Mouse (Mus musculus): ENCODE measurements at regions not wholly inside any gene's neighbourhood (a gene's known extent, or its start where the extent isn't known, plus 50 kb on each side); places are given as distances from the start of the nearest gene placed in this dataset.

DNA sequence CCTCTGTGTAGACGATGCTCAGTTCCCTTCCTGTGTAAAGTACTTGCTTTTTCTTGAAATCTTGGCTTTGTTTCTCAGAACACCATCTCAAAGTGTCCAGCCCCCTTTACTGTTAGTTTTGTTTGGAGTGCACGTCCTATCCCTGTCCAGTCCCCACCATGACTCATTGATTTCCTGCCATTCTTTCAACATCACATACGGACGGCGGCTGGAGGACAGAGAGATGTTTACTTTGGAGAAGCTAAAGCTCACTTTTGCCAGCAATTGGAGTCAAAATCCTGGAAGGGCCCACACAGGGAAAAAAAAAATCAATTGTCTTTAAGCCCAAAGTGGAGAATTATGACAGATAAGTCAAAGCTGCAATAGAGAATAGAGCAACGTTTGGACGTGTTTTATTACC, 51.8 kb downstream of the Gm5426 start:
- Histone ChIP-seq H3K27ac (replicated peaks) (no peak overlapping the region), H3K27me3 (no peaks in the 10 kb centered on the region), H3K9me3 (replicated peaks) (no peaks in the 10 kb centered on the region), H3K4me3 (replicated peaks) (no peak overlapping the region), H3K36me3 (no peaks in the 10 kb centered on the region), H3K4me1 (peaks cover 6% of the 10 kb centered on the region; the same call in 1 of the 2 replicates), H3K9ac (no peak overlapping the region), H3K4me2 (replicated peaks) (no peak overlapping the region)
- peak; percentile 67; the same call in 1 of the 2 replicates for ATAC-seq (ENCODE audit: insufficient number of reproducible peaks, low FRiP score, low TSS enrichment, low read depth)
- WGBS = 46% methylated on average over 7 of the region's 7 CpGs

DNA sequence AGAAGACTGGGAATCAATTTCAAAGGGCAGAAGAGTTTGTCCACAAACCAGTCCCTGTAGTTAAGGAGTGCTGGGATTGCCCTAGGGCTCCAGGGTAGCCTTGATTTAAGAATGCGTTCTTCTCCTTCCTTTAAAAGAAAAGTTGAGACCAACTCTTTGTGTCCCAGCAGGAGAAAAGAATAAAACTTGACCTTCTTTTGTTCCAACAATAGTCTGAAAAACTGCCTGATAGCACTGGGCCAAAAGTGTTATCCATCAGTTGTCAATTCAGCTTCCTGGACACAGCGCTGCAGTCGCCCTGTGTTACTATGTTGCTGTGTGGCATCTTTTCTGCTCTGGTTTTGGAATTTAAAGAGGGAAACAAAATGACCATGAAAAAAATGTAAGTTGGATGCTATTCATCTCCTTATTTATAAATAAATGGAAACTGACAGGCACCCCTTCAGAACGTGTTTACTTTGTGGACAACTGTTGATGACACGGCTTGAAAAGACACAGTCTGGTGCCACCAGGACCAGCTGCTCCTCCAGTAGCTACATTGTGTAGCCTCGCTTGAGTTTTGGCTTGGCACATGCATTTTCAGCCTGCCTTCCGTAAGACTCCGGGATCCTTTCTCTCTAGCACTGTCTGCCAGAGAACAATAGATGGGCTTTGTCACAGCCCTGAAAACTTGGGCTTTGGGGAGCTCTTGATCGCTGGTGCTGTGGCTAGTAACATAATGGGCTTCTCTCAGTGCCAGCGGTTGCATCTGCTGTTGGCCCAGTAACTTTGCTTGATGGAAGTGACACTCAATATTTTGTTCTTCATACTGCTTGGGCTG, 54.0 kb downstream of the Gm5426 start:
- Histone ChIP-seq H3K4me2 (replicated peaks) (no peak overlapping the region), H3K9me3 (replicated peaks) (no peaks in the 10 kb centered on the region), H3K9ac (no peak overlapping the region), H3K4me3 (replicated peaks) (no peak overlapping the region), H3K4me1 (peaks cover 6% of the 10 kb centered on the region; the same call in 1 of the 2 replicates), H3K27me3 (no peaks in the 10 kb centered on the region), H3K36me3 (no peaks in the 10 kb centered on the region), H3K27ac (replicated peaks) (peak overlapping the region; percentile 45)
- 60% methylated on average over 10 of the region's 10 CpGs for WGBS
- no peak for ATAC-seq (ENCODE audit: insufficient number of reproducible peaks, low FRiP score, low TSS enrichment, low read depth)

DNA sequence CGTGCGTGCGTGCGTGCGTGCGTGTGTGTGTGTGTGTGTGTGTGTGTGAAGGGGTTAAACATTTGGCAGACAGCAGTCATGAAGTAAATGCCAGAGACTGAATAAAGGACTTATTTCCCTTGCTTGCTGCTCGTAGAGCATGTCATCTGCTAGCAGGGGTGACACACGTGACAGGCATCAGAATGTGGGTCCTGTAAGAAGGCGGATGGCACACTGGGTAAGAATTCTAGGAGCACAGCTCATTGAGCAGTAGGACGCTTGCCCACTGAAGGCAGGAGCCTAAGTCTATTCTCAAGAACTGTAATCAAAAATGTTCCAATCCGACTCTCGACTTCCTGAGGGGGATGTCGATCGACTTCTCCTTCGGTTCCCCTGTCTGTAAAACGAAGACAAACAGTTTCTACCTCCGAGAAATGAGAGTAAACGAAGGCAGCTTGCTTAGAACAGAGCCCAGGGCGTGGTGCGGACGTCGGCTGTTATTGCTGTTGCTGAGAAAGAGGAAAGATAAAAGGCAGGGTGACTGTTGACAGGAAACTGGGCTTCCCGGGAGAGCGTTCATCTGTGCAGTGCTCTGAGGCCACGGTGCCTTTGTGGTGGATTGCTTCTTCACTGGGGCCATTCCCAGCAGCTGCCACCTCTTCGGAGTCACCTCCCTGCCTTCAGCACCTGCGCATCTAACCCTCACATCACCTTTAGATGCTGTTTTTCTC, 64.7 kb downstream of the Gm5426 start:
- 0 out of 2 replicates have a peak overlapping the region, but pooled peaks have one; percentile 17 for H3K27ac ChIP-seq (replicated peaks)
- H3K9me3 ChIP-seq (replicated peaks) = no peaks in the 10 kb centered on the region
- H3K36me3 ChIP-seq = no peaks in the 10 kb centered on the region
- no peaks in the 10 kb centered on the region for H3K27me3 ChIP-seq
- no peak overlapping the region for H3K4me3 ChIP-seq (replicated peaks)
- no peak overlapping the region for H3K9ac ChIP-seq
- H3K4me1 ChIP-seq = peaks cover 6% of the 10 kb centered on the region; the same call in 1 of the 2 replicates
- ATAC-seq (ENCODE audit: insufficient number of reproducible peaks, low FRiP score, low TSS enrichment, low read depth) = no peak
- 56% methylated on average over 27 of the region's 27 CpGs for WGBS
- peak overlapping the region; percentile 29 for H3K4me2 ChIP-seq (replicated peaks)

DNA sequence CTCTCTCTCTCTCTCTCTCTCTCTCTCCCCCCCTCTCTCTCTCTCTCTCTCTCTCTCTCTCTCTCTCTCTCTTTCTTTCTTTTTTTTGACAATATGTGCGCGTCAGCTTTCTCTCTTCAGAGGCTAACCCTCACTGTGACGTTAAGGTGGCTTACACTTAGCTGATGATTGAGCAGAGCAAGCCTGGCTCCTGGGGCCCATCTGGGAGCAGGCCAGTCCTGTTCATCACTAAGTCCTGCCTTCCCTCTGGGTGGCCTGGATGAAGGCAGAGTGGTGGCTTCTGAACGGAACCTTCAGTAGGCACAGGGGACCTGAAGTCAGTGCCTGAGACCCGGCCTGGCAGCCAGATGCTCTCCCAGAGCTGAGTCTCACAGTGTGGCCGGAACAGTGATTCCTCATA, 65.5 kb downstream of the Gm5426 start:
- Histone ChIP-seq H3K27me3 (no peaks in the 10 kb centered on the region), H3K36me3 (no peaks in the 10 kb centered on the region), H3K27ac (replicated peaks) (no peak overlapping the region), H3K4me2 (replicated peaks) (no peak overlapping the region), H3K9ac (no peak overlapping the region), H3K4me1 (peaks cover 6% of the 10 kb centered on the region; the same call in 1 of the 2 replicates), H3K4me3 (replicated peaks) (no peak overlapping the region), H3K9me3 (replicated peaks) (no peaks in the 10 kb centered on the region)
- WGBS = 47% methylated on average over 6 of the region's 6 CpGs
- no peak; the same call in 1 of the 2 replicates for ATAC-seq (ENCODE audit: insufficient number of reproducible peaks, low FRiP score, low TSS enrichment, low read depth)

DNA sequence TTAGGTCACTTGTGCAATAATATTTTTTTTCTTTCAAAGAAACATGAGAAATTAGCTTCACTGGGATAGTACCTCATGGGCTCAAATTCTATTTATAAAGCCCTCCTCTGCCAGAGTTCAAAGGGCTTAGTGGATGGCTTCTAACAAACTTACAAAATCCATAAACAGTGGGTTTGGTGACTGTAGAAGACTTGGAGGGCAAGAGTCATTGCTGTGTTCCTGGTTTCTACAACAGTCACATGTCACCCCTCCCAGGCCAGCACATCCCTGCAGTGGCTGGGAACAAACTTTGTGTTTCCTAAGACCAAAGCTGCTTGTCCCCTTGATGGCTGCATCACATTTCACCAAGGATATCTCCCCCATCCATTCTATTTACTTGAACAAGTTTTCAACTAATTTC, 66.5 kb downstream of the Gm5426 start:
- no peak overlapping the region for H3K4me2 ChIP-seq (replicated peaks)
- no peak overlapping the region for H3K9ac ChIP-seq
- no peaks in the 10 kb centered on the region for H3K36me3 ChIP-seq
- ATAC-seq (ENCODE audit: insufficient number of reproducible peaks, low FRiP score, low TSS enrichment, low read depth) = no peak
- peaks cover 6% of the 10 kb centered on the region; the same call in 1 of the 2 replicates for H3K4me1 ChIP-seq
- H3K27me3 ChIP-seq = no peaks in the 10 kb centered on the region
- H3K9me3 ChIP-seq (replicated peaks) = no peaks in the 10 kb centered on the region
- no peak overlapping the region for H3K4me3 ChIP-seq (replicated peaks)
- no peak overlapping the region for H3K27ac ChIP-seq (replicated peaks)

DNA sequence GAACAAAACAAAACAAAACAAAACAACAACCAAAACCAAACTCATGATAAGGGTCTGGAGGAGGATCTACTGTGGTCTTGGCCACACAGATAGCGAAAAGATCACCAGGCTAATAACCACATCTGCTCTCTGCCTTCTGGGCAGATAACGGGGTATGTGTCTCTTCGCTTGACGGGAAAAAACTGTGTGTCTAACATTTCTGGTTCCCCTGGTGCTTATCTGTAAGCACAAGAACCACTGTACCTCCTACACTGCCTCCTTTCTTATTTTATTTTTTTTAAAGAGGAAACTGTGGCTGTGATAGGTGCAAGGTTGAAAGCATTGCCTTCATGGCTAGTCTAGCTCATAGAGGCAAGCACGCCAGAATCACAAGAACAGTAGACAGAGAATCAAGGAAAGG, 67.8 kb downstream of the Gm5426 start:
- H3K36me3 ChIP-seq = no peaks in the 10 kb centered on the region
- no peaks in the 10 kb centered on the region for H3K27me3 ChIP-seq
- H3K4me3 ChIP-seq (replicated peaks) = no peak overlapping the region
- no peak overlapping the region for H3K27ac ChIP-seq (replicated peaks)
- WGBS = 85% methylated on average over 5 of the region's 5 CpGs
- ATAC-seq (ENCODE audit: insufficient number of reproducible peaks, low FRiP score, low TSS enrichment, low read depth) = no peak
- no peaks in the 10 kb centered on the region for H3K9me3 ChIP-seq (replicated peaks)
- no peak overlapping the region for H3K9ac ChIP-seq
- H3K4me2 ChIP-seq (replicated peaks) = no peak overlapping the region
- H3K4me1 ChIP-seq = peaks cover 6% of the 10 kb centered on the region; the same call in 1 of the 2 replicates

DNA sequence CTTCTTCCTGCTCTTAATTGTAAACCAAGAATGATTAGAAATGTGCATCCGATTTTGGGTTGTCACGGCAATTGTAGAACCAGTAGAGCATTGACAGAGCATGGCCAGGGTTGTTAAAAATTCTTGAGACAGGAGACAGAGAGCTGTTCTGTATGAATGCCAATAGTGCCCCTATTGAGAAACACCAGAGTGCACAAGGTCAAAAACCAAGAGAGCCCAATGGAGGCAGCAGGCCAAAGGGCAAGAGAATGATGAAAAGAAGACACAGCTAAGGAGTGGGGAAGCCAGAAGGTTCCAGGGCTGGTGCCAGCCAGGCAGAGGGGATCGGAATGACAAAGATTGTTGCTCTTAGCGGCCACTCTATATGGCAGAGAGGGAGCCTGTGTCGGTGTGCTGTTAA, 72.8 kb downstream of the Gm5426 start:
- Histone ChIP-seq H3K9ac (no peak overlapping the region), H3K27me3 (no peaks in the 10 kb centered on the region), H3K4me3 (replicated peaks) (no peak overlapping the region), H3K36me3 (no peaks in the 10 kb centered on the region), H3K4me2 (replicated peaks) (no peak overlapping the region), H3K9me3 (replicated peaks) (no peaks in the 10 kb centered on the region), H3K4me1 (peaks cover 5% of the 10 kb centered on the region; the same call in 1 of the 2 replicates), H3K27ac (replicated peaks) (no peak overlapping the region)
- 67% methylated on average over 5 of the region's 5 CpGs for WGBS
- no peak for ATAC-seq (ENCODE audit: insufficient number of reproducible peaks, low FRiP score, low TSS enrichment, low read depth)

DNA sequence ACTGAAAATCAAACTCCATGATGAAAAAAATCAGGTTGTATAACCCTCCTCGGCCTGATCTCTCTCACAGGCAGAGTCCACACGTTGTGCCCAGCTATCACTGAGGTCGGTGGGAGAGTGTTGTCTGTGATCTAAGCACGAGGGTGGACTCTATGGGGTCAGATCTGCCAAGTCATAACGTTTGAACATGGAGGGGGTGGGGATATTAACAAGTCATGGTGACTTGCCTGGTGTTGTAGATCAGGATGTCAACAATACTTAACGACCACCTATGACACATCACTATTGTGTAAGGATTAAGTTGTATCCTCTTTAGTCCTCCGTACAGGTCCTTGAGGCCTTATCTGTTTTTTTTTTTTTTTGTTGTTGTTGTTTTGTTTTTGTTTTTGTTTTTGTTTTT, 74.8 kb downstream of the Gm5426 start:
- no peak for ATAC-seq (ENCODE audit: insufficient number of reproducible peaks, low FRiP score, low TSS enrichment, low read depth)
- Histone ChIP-seq H3K9me3 (replicated peaks) (no peaks in the 10 kb centered on the region), H3K4me1 (peaks cover 10% of the 10 kb centered on the region; the same call in 1 of the 2 replicates), H3K4me3 (replicated peaks) (no peak overlapping the region), H3K9ac (no peak overlapping the region), H3K4me2 (replicated peaks) (no peak overlapping the region), H3K36me3 (no peaks in the 10 kb centered on the region), H3K27ac (replicated peaks) (no peak overlapping the region), H3K27me3 (no peaks in the 10 kb centered on the region)
- WGBS = 75% methylated on average over 7 of the region's 7 CpGs

DNA sequence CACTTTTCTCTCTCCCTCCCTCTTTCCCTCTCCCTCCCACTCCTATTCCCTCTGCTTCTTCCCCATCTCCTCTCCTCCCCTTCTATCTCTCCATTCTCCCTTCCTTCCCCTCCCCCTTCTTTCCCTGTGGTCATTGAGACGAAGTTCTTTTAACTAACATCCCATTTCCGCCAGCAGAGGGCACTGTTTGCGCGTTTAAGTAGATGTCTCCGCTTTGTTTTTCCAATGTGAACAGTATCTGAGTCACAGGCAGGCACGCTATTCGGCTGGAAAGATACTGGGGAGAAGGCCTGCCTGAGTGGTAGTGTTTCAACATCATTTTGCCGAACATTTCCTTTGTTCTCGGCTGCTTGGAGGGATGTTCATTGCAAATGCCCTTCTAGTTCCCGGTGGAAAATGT, 77.5 kb downstream of the Gm5426 start:
- Histone ChIP-seq H3K9me3 (replicated peaks) (no peaks in the 10 kb centered on the region), H3K36me3 (no peaks in the 10 kb centered on the region), H3K27me3 (no peaks in the 10 kb centered on the region), H3K4me3 (replicated peaks) (no peak overlapping the region), H3K4me1 (peaks cover 10% of the 10 kb centered on the region; the same call in 1 of the 2 replicates), H3K9ac (no peak overlapping the region), H3K4me2 (replicated peaks) (no peak overlapping the region), H3K27ac (replicated peaks) (no peak overlapping the region)
- no peak for ATAC-seq (ENCODE audit: insufficient number of reproducible peaks, low FRiP score, low TSS enrichment, low read depth)
- WGBS = under 1% methylated on average over 10 of the region's 10 CpGs

DNA sequence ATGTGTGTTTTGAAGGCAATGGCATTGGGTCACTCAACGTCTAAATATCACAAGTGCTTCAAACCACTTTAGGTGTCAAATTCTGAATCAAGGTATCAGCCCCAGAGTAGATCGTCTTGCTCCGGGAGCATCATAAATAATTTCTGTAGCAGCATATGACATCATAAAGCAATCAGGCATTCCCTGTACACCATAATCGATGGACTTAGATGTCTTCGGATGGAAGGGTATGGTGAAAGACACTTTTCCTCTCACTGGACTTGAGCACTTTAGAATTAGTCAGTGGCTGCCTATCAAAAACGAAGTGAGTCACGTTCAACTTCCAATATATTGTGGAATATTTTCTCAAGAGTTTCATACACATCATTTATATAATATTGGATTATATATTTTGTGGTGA, 77.9 kb downstream of the Gm5426 start:
- Histone ChIP-seq H3K4me1 (peaks cover 10% of the 10 kb centered on the region; the same call in 1 of the 2 replicates), H3K4me3 (replicated peaks) (no peak overlapping the region), H3K9ac (no peak overlapping the region), H3K27me3 (no peaks in the 10 kb centered on the region), H3K36me3 (no peaks in the 10 kb centered on the region), H3K27ac (replicated peaks) (no peak overlapping the region), H3K4me2 (replicated peaks) (no peak overlapping the region), H3K9me3 (replicated peaks) (no peaks in the 10 kb centered on the region)
- 48% methylated on average over 7 of the region's 7 CpGs for WGBS
- ATAC-seq (ENCODE audit: insufficient number of reproducible peaks, low FRiP score, low TSS enrichment, low read depth) = no peak

DNA sequence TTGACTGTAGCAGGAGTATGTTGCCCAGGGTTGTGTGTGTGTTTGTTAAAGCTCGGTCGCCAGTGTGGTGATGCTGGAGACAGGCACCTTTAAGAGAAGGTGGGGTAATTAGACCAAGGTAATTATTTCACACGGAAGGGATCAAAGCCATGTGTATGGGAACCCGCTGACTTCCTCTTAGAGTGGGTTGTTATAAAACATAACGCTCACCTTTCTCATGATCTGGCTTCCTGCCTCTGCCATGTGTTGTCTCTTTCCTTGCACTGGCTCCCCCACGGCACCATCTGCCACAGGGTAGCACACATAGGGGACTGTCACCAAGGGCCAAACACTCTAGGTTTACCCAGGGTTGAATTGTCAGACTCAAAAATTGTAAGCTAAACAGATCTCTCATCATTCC, 78.5 kb downstream of the Gm5426 start:
- Histone ChIP-seq H3K9me3 (replicated peaks) (no peaks in the 10 kb centered on the region), H3K27ac (replicated peaks) (no peak overlapping the region), H3K36me3 (no peaks in the 10 kb centered on the region), H3K4me3 (replicated peaks) (no peak overlapping the region), H3K4me2 (replicated peaks) (no peak overlapping the region), H3K9ac (no peak overlapping the region), H3K4me1 (peaks cover 10% of the 10 kb centered on the region; the same call in 1 of the 2 replicates), H3K27me3 (no peaks in the 10 kb centered on the region)
- ATAC-seq (ENCODE audit: insufficient number of reproducible peaks, low FRiP score, low TSS enrichment, low read depth) = no peak
- 74% methylated on average over 6 of the region's 6 CpGs for WGBS

Data from embryonic facial prominence, embryonic 15.5 days (tissue).